ENCODE assay signal across 8 mouse cellular contexts in genomic region chr4:74231405-74231804, GRCm38 (mm10). TPM values are rescaled to one million over a fixed set of nuclear protein-coding genes. Genes with fewer than 3 reads are reported as not detected.
A peak's percentile ranks its signal among the peaks of the same experiment; 100 is the strongest.
DNase-seq lines count a peak whose midpoint lies in the region; ATAC-seq lines count a peak whose summit lies in the region.

No protein-coding gene starts in this region.

- intact Hi-C loops in left cerebral cortex, postnatal 14 days (cut with DNase I) = no loop called here

- no peak overlapping the region for H3K9ac ChIP-seq in heart, embryonic 11.5 days (ENCODE audit: low read depth, low read length)
- H3K9ac ChIP-seq in intestine, embryonic 14.5 days (ENCODE audit: low read length) = no peak overlapping the region
- no peak overlapping the region for H3K9ac ChIP-seq in stomach, embryonic 14.5 days (replicated peaks; ENCODE audit: low read depth, low read length)

- no peaks in the 10 kb centered on the region for H3K27me3 ChIP-seq in heart, embryonic 11.5 days (ENCODE audit: control insufficient read depth, insufficient read depth, low read length)
- no peaks in the 10 kb centered on the region for H3K27me3 ChIP-seq in intestine, embryonic 14.5 days (replicated peaks; ENCODE audit: control insufficient read depth, insufficient read depth, low read length)
- no peaks in the 10 kb centered on the region for H3K27me3 ChIP-seq in stomach, embryonic 14.5 days (ENCODE audit: control insufficient read depth, insufficient read depth, low read length)

- H3K9me3 ChIP-seq in heart, embryonic 11.5 days (replicated peaks; ENCODE audit: control insufficient read depth, low read length) = no peaks in the 10 kb centered on the region
- no peaks in the 10 kb centered on the region for H3K9me3 ChIP-seq in intestine, embryonic 14.5 days (ENCODE audit: control insufficient read depth, low read length)
- no peaks in the 10 kb centered on the region for H3K9me3 ChIP-seq in stomach, embryonic 14.5 days (ENCODE audit: control insufficient read depth, low read depth, low read length)

- H3K36me3 ChIP-seq in heart, embryonic 11.5 days (ENCODE audit: control insufficient read depth, insufficient read depth, low read length) = no peaks in the 10 kb centered on the region
- H3K36me3 ChIP-seq in intestine, embryonic 14.5 days (ENCODE audit: control insufficient read depth, insufficient read depth, low read length) = no peaks in the 10 kb centered on the region
- no peaks in the 10 kb centered on the region for H3K36me3 ChIP-seq in stomach, embryonic 14.5 days (ENCODE audit: control insufficient read depth, insufficient read depth, low read length)

- ATAC-seq in heart, embryonic 11.5 days (replicated peaks; ENCODE audit: insufficient number of reproducible peaks, low FRiP score, low TSS enrichment) = 0 out of 2 replicates have a peak, but pooled peaks have one; percentile 24
- ATAC-seq in erythroblast, adult 5-6 weeks (replicated peaks; ENCODE audit: low FRiP score, poor library complexity, severe bottlenecking) = peak; percentile 58; the same call in 1 of the 2 replicates
- peak; percentile 70 for ATAC-seq in intestine, embryonic 14.5 days (replicated peaks; ENCODE audit: low FRiP score, low TSS enrichment, low read depth)
- peak; percentile 56 for ATAC-seq in stomach, embryonic 14.5 days (ENCODE audit: insufficient number of reproducible peaks, insufficient read depth, low FRiP score, low read depth)

- no peak overlapping the region for H3K4me2 ChIP-seq in heart, embryonic 11.5 days
- no peak overlapping the region for H3K4me2 ChIP-seq in intestine, embryonic 14.5 days (ENCODE audit: low read length)
- no peak overlapping the region for H3K4me2 ChIP-seq in stomach, embryonic 14.5 days (replicated peaks; ENCODE audit: low read depth, low read length)

- H3K27ac ChIP-seq in heart, embryonic 11.5 days (ENCODE audit: low read depth, low read length) = no peak overlapping the region
- H3K27ac ChIP-seq in intestine, embryonic 14.5 days (ENCODE audit: low read depth) = no peak overlapping the region
- no peak overlapping the region for H3K27ac ChIP-seq in stomach, embryonic 14.5 days (ENCODE audit: low read length)

- H3K4me3 ChIP-seq in heart, embryonic 11.5 days (ENCODE audit: low read depth, low read length) = no peak overlapping the region
- H3K4me3 ChIP-seq in intestine, embryonic 14.5 days (ENCODE audit: low read depth, low read length) = no peak overlapping the region
- no peak overlapping the region for H3K4me3 ChIP-seq in stomach, embryonic 14.5 days (ENCODE audit: low read depth, low read length)

- WGBS in heart, embryonic 11.5 days (ENCODE audit: insufficient replicate concordance) = 65% methylated on average over 5 of the region's 5 CpGs
- WGBS in intestine, embryonic 14.5 days = 56% methylated on average over 5 of the region's 5 CpGs
- 60% methylated on average over 5 of the region's 5 CpGs for WGBS in stomach, embryonic 14.5 days

- H3K4me1 ChIP-seq in heart, embryonic 11.5 days (ENCODE audit: control insufficient read depth, insufficient read depth, low read length) = no peaks in the 10 kb centered on the region
- H3K4me1 ChIP-seq in intestine, embryonic 14.5 days (replicated peaks; ENCODE audit: control insufficient read depth, insufficient read depth, low read length) = no peaks in the 10 kb centered on the region
- no peaks in the 10 kb centered on the region for H3K4me1 ChIP-seq in stomach, embryonic 14.5 days (ENCODE audit: control insufficient read depth, insufficient read depth, low read length)

- DNase-seq in heart, adult 8-10 months (ENCODE audit: low spot score) = no peak
- DNase-seq in adrenal gland, postnatal 36 days = peak; percentile 18 to 54
- DNase-seq in intestine, embryonic 14.5 days (ENCODE audit: low spot score) = peak; percentile 71
- DNase-seq in left cerebral cortex, postnatal 14 days (ENCODE audit: low spot score in 2 of 2) = peak; percentile 53 to 56
- peak; percentile 48 for DNase-seq in mesoderm, embryonic 11.5 days (ENCODE audit: low read depth, low spot score)

RNA-seq across cellular contexts. Expression of gene Kdm4c, which starts 10.9 kb away (rescaled TPM):
- 11.9 and 13.8 TPM in 2 replicates for polyA plus RNA-seq in heart, embryonic 11.5 days (2014; fragmentation: Nextera tagmentation; extraction: Ambion mirVana)
- total RNA-seq in heart, adult 8-10 months (2022) = 10 to 100 TPM in 3 of 4 experiments, 1 to 10 TPM in 1; 9.1 to 12.6 (median 11.8) TPM
- 10 to 100 TPM; 21.6 to 22.1 TPM for total RNA-seq in adrenal gland, postnatal 36 days (2021)
- total RNA-seq in erythroblast, adult 5-6 weeks (2015; ENCODE audit: low replicate concordance) = 5.0 and 9.4 TPM in 2 replicates
- total RNA-seq in erythroblast, adult 5-6 weeks (2017; ENCODE audit: low replicate concordance) = 8.5 and 12.1 TPM in 2 replicates
- polyA plus RNA-seq in intestine, embryonic 14.5 days (2014; fragmentation: Nextera tagmentation; extraction: Ambion mirVana) = 11.9 and 13.0 TPM in 2 replicates
- 10 to 100 TPM; 20.6 to 21.1 TPM for total RNA-seq in left cerebral cortex, postnatal 14 days (2021)
- 16.2 and 21.6 TPM in 2 replicates for polyA plus RNA-seq in stomach, embryonic 14.5 days (2014; fragmentation: Nextera tagmentation; extraction: Ambion mirVana)
